Mouse (Mus musculus): Measurements from ENCODE around the gene Tuft1. TPM values are rescaled to one million over a fixed set of nuclear protein-coding genes. Genes with fewer than 3 reads are reported as not detected.

Tuft1 gene
- polyA plus RNA-seq, 1 experiment from 2014 or later, result 8.7 TPM

DNA sequence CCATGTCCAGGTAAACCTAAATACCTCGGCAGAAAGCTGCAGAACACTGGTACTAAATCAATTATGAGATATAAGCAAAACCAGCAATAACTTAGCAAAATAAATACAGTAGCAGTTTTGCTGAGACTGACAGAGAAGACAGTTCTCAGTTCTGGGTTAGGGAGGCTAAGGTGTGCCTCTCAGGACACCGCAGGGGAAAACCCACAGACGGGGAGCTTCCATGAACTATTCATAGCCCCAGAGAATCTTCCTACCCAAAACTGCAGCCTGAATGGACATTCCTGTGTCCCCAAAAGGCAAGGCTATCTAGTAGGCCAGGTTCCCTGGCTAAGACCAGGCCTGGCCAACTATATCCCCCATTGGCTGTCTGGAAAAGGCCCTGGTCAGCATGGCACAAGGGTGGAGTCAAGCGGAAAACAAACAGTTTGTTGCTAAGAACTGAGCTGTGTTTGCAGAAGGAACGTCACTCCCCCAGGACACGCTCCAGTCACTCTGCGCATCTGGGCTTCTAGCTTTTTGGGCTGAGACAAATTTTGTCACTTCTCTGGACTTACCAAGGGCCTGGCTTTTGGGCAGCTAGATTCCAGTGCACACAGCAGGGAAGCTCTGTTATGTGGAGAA, 45.3 kb downstream of the Tuft1 start:
- WGBS (ENCODE audit: insufficient replicate concordance), result 63% methylated on average over 7 of the region's 7 CpGs
- Histone ChIP-seq H3K4me2 (no peak overlapping the region), H3K9me3 (replicated peaks; ENCODE audit: control insufficient read depth, low read length) (no peaks in the 10 kb centered on the region), H3K27ac (ENCODE audit: low read depth, low read length) (no peak overlapping the region), H3K27me3 (ENCODE audit: control insufficient read depth, insufficient read depth, low read length) (no peaks in the 10 kb centered on the region), H3K4me1 (ENCODE audit: control insufficient read depth, insufficient read depth, low read length) (peaks cover 13% of the 10 kb centered on the region), H3K36me3 (ENCODE audit: control insufficient read depth, insufficient read depth, low read length) (no peaks in the 10 kb centered on the region), H3K4me3 (ENCODE audit: low read depth, low read length) (no peak overlapping the region), H3K9ac (ENCODE audit: low read depth, low read length) (no peak overlapping the region)
- ATAC-seq (replicated peaks; ENCODE audit: insufficient number of reproducible peaks, low FRiP score, low TSS enrichment), result no peak

DNA sequence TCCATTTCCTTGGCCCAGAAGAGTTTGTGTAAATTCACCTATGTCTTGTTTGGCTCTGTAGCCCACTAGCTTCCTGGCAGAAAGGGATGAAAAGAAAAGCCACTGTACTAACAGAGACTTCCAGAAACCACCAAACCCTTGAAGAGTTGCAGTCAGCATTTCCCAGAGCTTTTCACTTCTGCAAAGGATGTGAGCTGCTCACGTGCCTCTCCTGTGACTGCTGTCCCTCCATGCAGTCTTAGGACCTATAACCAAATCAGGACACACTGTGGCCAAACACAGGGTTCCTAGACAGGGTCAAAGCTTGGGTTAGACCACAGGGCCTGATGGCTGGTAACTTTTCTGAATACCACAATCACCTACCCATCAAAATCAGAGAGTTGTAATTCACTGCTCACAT, 46.4 kb downstream of the Tuft1 start:
- no peak overlapping the region for H3K4me3 ChIP-seq (ENCODE audit: low read depth, low read length)
- no peak for ATAC-seq (replicated peaks; ENCODE audit: insufficient number of reproducible peaks, low FRiP score, low TSS enrichment)
- H3K4me1 ChIP-seq (ENCODE audit: control insufficient read depth, insufficient read depth, low read length), result peaks cover 13% of the 10 kb centered on the region
- 72% methylated on average over 1 of the region's 1 CpGs for WGBS (ENCODE audit: insufficient replicate concordance)
- H3K36me3 ChIP-seq (ENCODE audit: control insufficient read depth, insufficient read depth, low read length), result no peaks in the 10 kb centered on the region
- H3K27ac ChIP-seq (ENCODE audit: low read depth, low read length), result no peak overlapping the region
- H3K27me3 ChIP-seq (ENCODE audit: control insufficient read depth, insufficient read depth, low read length), result no peaks in the 10 kb centered on the region
- H3K9me3 ChIP-seq (replicated peaks; ENCODE audit: control insufficient read depth, low read length), result no peaks in the 10 kb centered on the region
- H3K9ac ChIP-seq (ENCODE audit: low read depth, low read length), result no peak overlapping the region
- H3K4me2 ChIP-seq, result no peak overlapping the region

GRCm38 (mm10) chr3:94611834-94612233, 46.8 kb downstream of the Tuft1 start:
- H3K4me1 ChIP-seq (ENCODE audit: control insufficient read depth, insufficient read depth, low read length), result peaks cover 13% of the 10 kb centered on the region
- no peak overlapping the region for H3K27ac ChIP-seq (ENCODE audit: low read depth, low read length)
- H3K4me2 ChIP-seq, result no peak overlapping the region
- no peak overlapping the region for H3K4me3 ChIP-seq (ENCODE audit: low read depth, low read length)
- WGBS (ENCODE audit: insufficient replicate concordance), result 74% methylated on average over 5 of the region's 5 CpGs
- ATAC-seq (replicated peaks; ENCODE audit: insufficient number of reproducible peaks, low FRiP score, low TSS enrichment), result no peak
- H3K9me3 ChIP-seq (replicated peaks; ENCODE audit: control insufficient read depth, low read length), result no peaks in the 10 kb centered on the region
- no peaks in the 10 kb centered on the region for H3K36me3 ChIP-seq (ENCODE audit: control insufficient read depth, insufficient read depth, low read length)
- H3K9ac ChIP-seq (ENCODE audit: low read depth, low read length), result no peak overlapping the region
- no peaks in the 10 kb centered on the region for H3K27me3 ChIP-seq (ENCODE audit: control insufficient read depth, insufficient read depth, low read length)

GRCm38 (mm10) chr3:94611343-94611742, 47.3 kb downstream of the Tuft1 start:
- H3K9me3 ChIP-seq (replicated peaks; ENCODE audit: control insufficient read depth, low read length), result no peaks in the 10 kb centered on the region
- H3K9ac ChIP-seq (ENCODE audit: low read depth, low read length), result no peak overlapping the region
- ATAC-seq (replicated peaks; ENCODE audit: insufficient number of reproducible peaks, low FRiP score, low TSS enrichment), result no peak
- peaks cover 13% of the 10 kb centered on the region for H3K4me1 ChIP-seq (ENCODE audit: control insufficient read depth, insufficient read depth, low read length)
- no peak overlapping the region for H3K4me2 ChIP-seq
- 62% methylated on average over 4 of the region's 4 CpGs for WGBS (ENCODE audit: insufficient replicate concordance)
- H3K27ac ChIP-seq (ENCODE audit: low read depth, low read length), result no peak overlapping the region
- H3K36me3 ChIP-seq (ENCODE audit: control insufficient read depth, insufficient read depth, low read length), result no peaks in the 10 kb centered on the region
- H3K27me3 ChIP-seq (ENCODE audit: control insufficient read depth, insufficient read depth, low read length), result no peaks in the 10 kb centered on the region
- no peak overlapping the region for H3K4me3 ChIP-seq (ENCODE audit: low read depth, low read length)

GRCm38 (mm10) chr3:94610581-94610980, 48.1 kb downstream of the Tuft1 start:
- H3K9ac ChIP-seq (ENCODE audit: low read depth, low read length), result no peak overlapping the region
- H3K4me1 ChIP-seq (ENCODE audit: control insufficient read depth, insufficient read depth, low read length), result peaks cover 13% of the 10 kb centered on the region
- no peak for ATAC-seq (replicated peaks; ENCODE audit: insufficient number of reproducible peaks, low FRiP score, low TSS enrichment)
- no peaks in the 10 kb centered on the region for H3K36me3 ChIP-seq (ENCODE audit: control insufficient read depth, insufficient read depth, low read length)
- no peak overlapping the region for H3K4me2 ChIP-seq
- no peaks in the 10 kb centered on the region for H3K9me3 ChIP-seq (replicated peaks; ENCODE audit: control insufficient read depth, low read length)
- no peak overlapping the region for H3K4me3 ChIP-seq (ENCODE audit: low read depth, low read length)
- no peaks in the 10 kb centered on the region for H3K27me3 ChIP-seq (ENCODE audit: control insufficient read depth, insufficient read depth, low read length)
- no peak overlapping the region for H3K27ac ChIP-seq (ENCODE audit: low read depth, low read length)
- WGBS (ENCODE audit: insufficient replicate concordance), result 81% methylated on average over 2 of the region's 2 CpGs

GRCm38 (mm10) chr3:94609621-94610020, 49.1 kb downstream of the Tuft1 start:
- H3K9me3 ChIP-seq (replicated peaks; ENCODE audit: control insufficient read depth, low read length), result no peaks in the 10 kb centered on the region
- H3K4me1 ChIP-seq (ENCODE audit: control insufficient read depth, insufficient read depth, low read length), result peaks cover 13% of the 10 kb centered on the region
- 88% methylated on average over 3 of the region's 3 CpGs for WGBS (ENCODE audit: insufficient replicate concordance)
- no peak overlapping the region for H3K4me3 ChIP-seq (ENCODE audit: low read depth, low read length)
- H3K36me3 ChIP-seq (ENCODE audit: control insufficient read depth, insufficient read depth, low read length), result no peaks in the 10 kb centered on the region
- no peak overlapping the region for H3K27ac ChIP-seq (ENCODE audit: low read depth, low read length)
- ATAC-seq (replicated peaks; ENCODE audit: insufficient number of reproducible peaks, low FRiP score, low TSS enrichment), result no peak
- H3K9ac ChIP-seq (ENCODE audit: low read depth, low read length), result no peak overlapping the region
- no peak overlapping the region for H3K4me2 ChIP-seq
- no peaks in the 10 kb centered on the region for H3K27me3 ChIP-seq (ENCODE audit: control insufficient read depth, insufficient read depth, low read length)

GRCm38 (mm10) chr3:94601959-94602358, 56.7 kb downstream of the Tuft1 start:
- 10% methylated on average over 4 of the region's 4 CpGs for WGBS (ENCODE audit: insufficient replicate concordance)
- Histone ChIP-seq H3K4me1 (ENCODE audit: control insufficient read depth, insufficient read depth, low read length) (no peaks in the 10 kb centered on the region; the same call in 1 of the 2 replicates), H3K4me2 (no peak overlapping the region), H3K9me3 (replicated peaks; ENCODE audit: control insufficient read depth, low read length) (no peaks in the 10 kb centered on the region), H3K27ac (ENCODE audit: low read depth, low read length) (no peak overlapping the region), H3K36me3 (ENCODE audit: control insufficient read depth, insufficient read depth, low read length) (no peaks in the 10 kb centered on the region), H3K27me3 (ENCODE audit: control insufficient read depth, insufficient read depth, low read length) (no peaks in the 10 kb centered on the region), H3K9ac (ENCODE audit: low read depth, low read length) (no peak overlapping the region), H3K4me3 (ENCODE audit: low read depth, low read length) (no peak overlapping the region)
- no peak for ATAC-seq (replicated peaks; ENCODE audit: insufficient number of reproducible peaks, low FRiP score, low TSS enrichment)

- Histone ChIP-seq H3K9ac (ENCODE audit: low read depth, low read length) (no peak overlapping the region), H3K4me3 (ENCODE audit: low read depth, low read length) (no peak overlapping the region), H3K4me1 (ENCODE audit: control insufficient read depth, insufficient read depth, low read length) (no peaks in the 10 kb centered on the region; the same call in 1 of the 2 replicates), H3K9me3 (replicated peaks; ENCODE audit: control insufficient read depth, low read length) (no peaks in the 10 kb centered on the region), H3K4me2 (no peak overlapping the region), H3K27ac (ENCODE audit: low read depth, low read length) (no peak overlapping the region), H3K36me3 (ENCODE audit: control insufficient read depth, insufficient read depth, low read length) (no peaks in the 10 kb centered on the region), H3K27me3 (ENCODE audit: control insufficient read depth, insufficient read depth, low read length) (no peaks in the 10 kb centered on the region)
- ATAC-seq (replicated peaks; ENCODE audit: insufficient number of reproducible peaks, low FRiP score, low TSS enrichment), result no peak
- WGBS (ENCODE audit: insufficient replicate concordance), result 60% methylated on average over 3 of the region's 3 CpGs
Observed at GRCm38 (mm10) chr3:94597224-94597779, 61.4 kb downstream of the Tuft1 start.

GRCm38 (mm10) chr3:94595871-94596287, 62.8 kb downstream of the Tuft1 start:
- Histone ChIP-seq H3K4me1 (ENCODE audit: control insufficient read depth, insufficient read depth, low read length) (no peaks in the 10 kb centered on the region; the same call in 1 of the 2 replicates), H3K4me3 (ENCODE audit: low read depth, low read length) (no peak overlapping the region), H3K4me2 (no peak overlapping the region), H3K27ac (ENCODE audit: low read depth, low read length) (no peak overlapping the region), H3K27me3 (ENCODE audit: control insufficient read depth, insufficient read depth, low read length) (no peaks in the 10 kb centered on the region), H3K9me3 (replicated peaks; ENCODE audit: control insufficient read depth, low read length) (no peaks in the 10 kb centered on the region), H3K36me3 (ENCODE audit: control insufficient read depth, insufficient read depth, low read length) (no peaks in the 10 kb centered on the region), H3K9ac (ENCODE audit: low read depth, low read length) (no peak overlapping the region)
- 76% methylated on average over 6 of the region's 6 CpGs for WGBS (ENCODE audit: insufficient replicate concordance)
- ATAC-seq (replicated peaks; ENCODE audit: insufficient number of reproducible peaks, low FRiP score, low TSS enrichment), result no peak

Measured in heart, embryonic 11.5 days (tissue).